Mouse (Mus musculus): ENCODE measurements around the gene Tmco1.
"Not testable (repeated sequence)": the region's sequence is repeated elsewhere in the genome, so short reads cannot be mapped to it uniquely, and the experiment has no call there.

Tmco1 gene

GRCm38 (mm10) chr1:167331106-167331505, 22.9 kb downstream of the Tmco1 start:
- in situ Hi-C loops (cut with MboI; ENCODE audit: low sequenced_read_pairs): no loop called here

GRCm38 (mm10) chr1:167336398-167336797, 28.2 kb downstream of the Tmco1 start:
- in situ Hi-C loops (cut with MboI; ENCODE audit: low sequenced_read_pairs): no loop called here

- in situ Hi-C loops (cut with MboI; ENCODE audit: low sequenced_read_pairs): no loop called here
These were observed 29.4 kb downstream of the Tmco1 start for GRCm38 (mm10) chr1:167337463-167338095.

- in situ Hi-C loops (cut with MboI; ENCODE audit: low sequenced_read_pairs): no loop called here
These were observed 31.1 kb downstream of the Tmco1 start for GRCm38 (mm10) chr1:167339177-167339781.

DNA sequence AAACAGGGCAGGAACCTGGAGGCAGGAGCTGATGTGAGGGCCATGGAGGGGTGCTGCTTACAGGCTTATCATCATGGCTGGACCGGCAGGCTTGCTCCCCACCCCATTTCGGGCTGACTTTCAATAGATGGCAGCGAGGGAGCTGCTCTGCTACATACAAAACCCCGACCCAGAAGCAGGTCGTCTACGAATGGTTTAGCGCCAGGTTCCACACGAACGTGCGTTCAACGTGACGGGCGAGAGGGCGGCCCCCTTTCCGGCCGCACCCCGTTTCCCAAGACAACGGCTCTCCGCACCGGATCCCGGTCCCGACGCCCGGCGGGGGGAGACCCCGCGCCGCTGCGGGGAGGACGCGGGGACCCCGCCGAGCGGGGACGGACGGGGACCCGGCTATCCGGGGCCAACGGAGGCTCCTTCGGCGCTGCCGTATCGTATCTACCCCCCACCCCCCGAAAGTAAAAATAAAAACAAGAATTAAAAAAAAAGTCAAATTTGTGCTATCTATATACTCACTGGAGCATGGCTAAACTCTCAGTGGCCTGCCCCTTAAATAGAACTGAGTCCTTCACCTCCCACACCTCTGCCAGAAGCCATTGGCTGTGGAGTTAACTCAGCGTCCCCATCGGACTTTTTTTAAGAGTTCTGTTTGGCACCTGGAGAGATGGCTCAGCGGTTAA, 32.1 kb downstream of the Tmco1 start:
- in situ Hi-C loops (cut with MboI; ENCODE audit: low sequenced_read_pairs): no loop called here

- in situ Hi-C loops (cut with MboI; ENCODE audit: low sequenced_read_pairs): no loop called here
These were observed 32.8 kb downstream of the Tmco1 start for GRCm38 (mm10) chr1:167340910-167341528.

- in situ Hi-C loops (cut with MboI; ENCODE audit: low sequenced_read_pairs): no loop called here
These were observed 34.7 kb downstream of the Tmco1 start for GRCm38 (mm10) chr1:167342831-167343230.

- in situ Hi-C loops (cut with MboI; ENCODE audit: low sequenced_read_pairs): not testable (repeated sequence)
These were observed 37.9 kb downstream of the Tmco1 start for GRCm38 (mm10) chr1:167345994-167346520.

DNA sequence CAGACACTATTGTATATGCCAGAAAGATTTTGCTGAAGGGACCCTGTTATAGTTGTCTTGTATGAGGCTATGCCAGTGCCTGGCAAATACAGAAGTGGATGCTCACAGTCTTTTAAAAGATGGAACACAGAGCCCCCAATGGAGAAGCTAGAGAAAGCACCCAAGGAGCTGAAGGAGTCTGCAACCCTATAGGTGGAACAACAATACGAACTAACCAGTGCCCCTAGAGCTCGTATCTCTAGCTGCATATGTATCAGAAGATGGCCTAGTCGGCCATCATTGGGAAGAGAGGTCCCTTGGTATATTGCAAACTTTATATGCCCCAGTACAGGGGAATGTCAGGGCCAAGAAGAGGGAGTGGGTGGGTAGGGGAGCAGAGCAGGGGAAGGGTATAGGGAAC, 41.0 kb downstream of the Tmco1 start:
- in situ Hi-C loops (cut with MboI; ENCODE audit: low sequenced_read_pairs): not testable (repeated sequence)

- in situ Hi-C loops (cut with MboI; ENCODE audit: low sequenced_read_pairs): no loop called here
These were observed 41.8 kb downstream of the Tmco1 start, which contains the start of gene Aldh9a1 for GRCm38 (mm10) chr1:167349815-167350596. Gene Aldh9a1, plus strand, starts transcription at chr1:167349991.

DNA sequence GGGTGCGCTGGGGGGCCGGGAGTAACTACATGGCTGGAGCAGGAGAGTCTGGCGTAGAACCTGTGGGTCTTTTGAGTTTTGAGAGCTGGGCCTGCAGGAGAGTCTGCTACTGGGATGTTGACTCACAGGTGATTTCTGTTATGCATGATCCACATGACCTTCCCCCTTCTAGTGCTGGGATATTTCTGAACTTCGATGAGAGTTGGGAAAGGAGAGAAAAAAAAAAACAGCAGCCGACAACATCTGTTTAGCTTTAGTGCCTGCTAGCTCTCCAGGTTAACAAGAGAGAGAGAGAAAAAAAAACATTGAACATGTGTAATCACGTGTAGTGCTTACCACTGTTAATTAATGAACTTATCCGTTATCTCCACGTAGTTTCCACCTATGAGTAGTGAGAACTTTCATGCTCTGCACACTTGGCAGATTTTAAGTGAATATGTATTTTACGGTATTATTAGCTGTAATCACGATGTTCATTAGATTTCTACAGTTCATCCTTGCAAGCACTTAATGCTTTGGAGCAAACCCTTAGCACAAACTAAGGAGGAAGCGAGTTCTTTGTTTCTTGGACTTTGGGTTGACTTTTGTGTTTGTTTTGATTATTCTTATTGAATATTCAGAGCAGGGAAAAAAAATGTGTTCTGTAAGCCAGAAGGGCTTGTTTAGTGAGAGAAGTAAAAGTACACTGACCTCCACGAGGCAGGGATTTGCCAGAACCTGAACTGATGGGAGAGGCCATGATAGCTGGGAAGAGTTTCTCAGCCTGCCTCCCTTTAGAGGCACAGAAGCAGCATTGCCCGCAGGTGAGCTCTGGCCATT, 42.6 kb downstream of the Tmco1 start:
- in situ Hi-C loops (cut with MboI; ENCODE audit: low sequenced_read_pairs): no loop called here

GRCm38 (mm10) chr1:167352403-167352802, 44.2 kb downstream of the Tmco1 start:
- in situ Hi-C loops (cut with MboI; ENCODE audit: low sequenced_read_pairs): no loop called here

DNA sequence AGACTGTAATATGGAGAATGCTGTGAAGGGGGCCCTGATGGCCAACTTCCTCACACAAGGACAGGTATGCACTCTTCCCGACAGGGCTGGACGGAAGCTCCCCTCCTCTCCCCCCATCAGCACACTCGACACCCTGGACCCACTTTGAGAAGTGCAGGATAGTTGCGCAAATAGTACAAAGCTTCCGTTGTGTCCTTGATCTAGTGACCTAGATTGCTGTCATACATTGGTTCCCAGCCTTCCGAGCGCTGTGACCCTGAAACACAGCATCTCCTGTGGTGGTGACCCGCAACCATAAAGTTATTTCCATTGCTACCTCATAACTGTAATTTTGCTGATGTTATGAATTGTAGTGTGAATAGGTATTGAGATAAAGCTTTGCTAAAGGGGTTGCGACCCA, 49.2 kb downstream of the Tmco1 start:
- in situ Hi-C loops (cut with MboI; ENCODE audit: low sequenced_read_pairs): no loop called here

- in situ Hi-C loops (cut with MboI; ENCODE audit: low sequenced_read_pairs): no loop called here
These were observed 50.6 kb downstream of the Tmco1 start for GRCm38 (mm10) chr1:167358731-167359130.

GRCm38 (mm10) chr1:167360268-167360667, 52.1 kb downstream of the Tmco1 start:
- in situ Hi-C loops (cut with MboI; ENCODE audit: low sequenced_read_pairs): no loop called here

DNA sequence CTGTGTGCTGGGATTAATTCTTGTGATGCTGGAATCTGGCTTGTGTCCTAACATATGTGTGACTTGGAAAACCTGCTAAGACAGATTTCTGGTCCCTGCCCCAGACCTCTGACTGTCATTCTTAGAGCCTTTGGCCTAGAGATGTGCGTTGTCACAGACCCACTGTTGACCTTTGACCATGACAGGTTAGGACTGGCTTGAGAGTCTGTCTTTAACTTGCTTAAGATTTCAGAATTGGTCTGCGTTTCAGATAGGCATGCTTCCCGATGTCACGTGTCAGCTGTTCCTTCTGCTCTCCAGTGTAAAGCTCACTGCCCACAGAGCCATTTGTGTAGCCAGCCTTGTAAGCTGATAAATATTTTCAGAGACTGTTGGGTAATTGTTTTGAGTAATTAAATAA, 54.6 kb downstream of the Tmco1 start:
- in situ Hi-C loops (cut with MboI; ENCODE audit: low sequenced_read_pairs): no loop called here

DNA sequence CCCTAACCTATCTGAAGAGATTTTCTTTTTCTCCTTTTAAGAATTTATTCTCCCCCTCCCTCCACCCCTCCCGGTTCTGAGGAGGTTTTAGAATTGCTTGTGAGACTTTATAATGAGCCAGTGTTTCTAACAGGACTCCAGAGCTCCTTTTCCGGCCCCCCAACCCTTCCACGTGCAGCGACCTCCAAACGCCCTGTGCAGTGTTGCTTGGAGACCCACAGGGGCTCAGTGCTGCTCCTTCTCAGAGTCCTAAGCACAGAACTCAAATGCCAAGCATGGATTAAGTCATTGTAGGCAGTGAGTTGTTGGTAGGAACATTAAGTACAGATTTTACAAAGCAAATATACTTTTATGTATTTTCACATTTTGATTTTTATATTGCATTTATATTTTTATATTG, 55.1 kb downstream of the Tmco1 start:
- in situ Hi-C loops (cut with MboI; ENCODE audit: low sequenced_read_pairs): no loop called here

DNA sequence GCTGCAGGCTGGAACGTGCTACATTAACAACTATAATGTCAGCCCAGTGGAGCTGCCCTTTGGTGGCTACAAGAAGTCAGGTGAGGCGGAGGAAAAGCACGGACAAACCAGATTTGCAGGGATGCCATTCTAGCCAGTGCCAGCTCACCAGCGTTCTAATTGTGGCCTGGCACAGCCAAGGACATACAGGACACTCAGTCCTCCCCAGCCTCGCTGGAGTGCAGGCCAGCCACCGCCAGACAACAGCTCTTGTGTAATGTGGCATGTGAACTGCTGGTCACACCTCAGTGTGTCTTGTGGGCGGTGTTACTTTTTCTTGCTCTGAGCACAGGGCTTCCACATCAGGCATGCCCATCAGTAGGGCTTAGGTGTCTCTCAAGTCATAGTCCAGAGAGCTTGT, 57.6 kb downstream of the Tmco1 start:
- in situ Hi-C loops (cut with MboI; ENCODE audit: low sequenced_read_pairs): no loop called here

GRCm38 (mm10) chr1:167366621-167367020, 58.4 kb downstream of the Tmco1 start:
- in situ Hi-C loops (cut with MboI; ENCODE audit: low sequenced_read_pairs): no loop called here

- in situ Hi-C loops (cut with MboI; ENCODE audit: low sequenced_read_pairs): no loop called here
These were observed 59.8 kb downstream of the Tmco1 start for GRCm38 (mm10) chr1:167368018-167368417.
